Mouse (Mus musculus): ENCODE results near the gene Cd8b1. TPM values are rescaled to one million over a fixed set of nuclear protein-coding genes. Genes with fewer than 3 reads are reported as not detected.

Cd8b1 gene
- total and polyA plus RNA-seq, 3 experiments: 0.31 to 0.51 TPM; not detected in 1

GRCm38 (mm10) chr6:71361156-71361670 is 38.6 kb downstream of the Cd8b1 start:
- 62% methylated on average over 10 of the region's 10 CpGs for WGBS

GRCm38 (mm10) chr6:71363995-71364394 is 41.4 kb downstream of the Cd8b1 start:
- Histone ChIP-seq H3K9ac (ENCODE audit: low read depth, low read length) (no peak overlapping the region), H3K79me2 (replicated peaks; ENCODE audit: control insufficient read depth, insufficient read depth, low read length) (no peaks in the 10 kb centered on the region), H3K4me3 (no peak overlapping the region), H3K36me3 (ENCODE audit: control insufficient read depth, insufficient read depth, low read length) (no peaks in the 10 kb centered on the region), H3K27me3 (ENCODE audit: control insufficient read depth, insufficient read depth, low read length) (no peaks in the 10 kb centered on the region), H3K27ac (no peak overlapping the region), H3K4me1 (ENCODE audit: control insufficient read depth, insufficient read depth, low read length) (no peaks in the 10 kb centered on the region)
- TF ChIP-seq CTCF (IDR thresholded peaks at IDR 0.05): no peak
- TF ChIP-seq EP300 (IDR thresholded peaks at IDR 0.05; ENCODE audit: insufficient read depth, low read depth, low read length): no peak
- no peak for TF ChIP-seq POLR2A (IDR thresholded peaks at IDR 0.05; ENCODE audit: insufficient read depth, low read depth, low read length)
- 72% methylated on average over 2 of the region's 2 CpGs for WGBS
- DNase-seq: no peak
- intact Hi-C loops (cut with DNase I): no loop called here

More at GRCm38 (mm10) chr6:71361156-71361670, 38.6 kb downstream of the Cd8b1 start:
- DNase-seq: no peak
- no peak overlapping the region for H3K4me3 ChIP-seq
- intact Hi-C loops (cut with DNase I): no loop called here
- H3K4me1 ChIP-seq (ENCODE audit: control insufficient read depth, insufficient read depth, low read length): no peaks in the 10 kb centered on the region
- H3K9ac ChIP-seq (ENCODE audit: low read depth, low read length): no peak overlapping the region
- H3K36me3 ChIP-seq (ENCODE audit: control insufficient read depth, insufficient read depth, low read length): no peaks in the 10 kb centered on the region
- no peak overlapping the region for H3K27ac ChIP-seq
- TF ChIP-seq EP300 (IDR thresholded peaks at IDR 0.05; ENCODE audit: insufficient read depth, low read depth, low read length) (no peak), CTCF (IDR thresholded peaks at IDR 0.05) (no peak), POLR2A (IDR thresholded peaks at IDR 0.05; ENCODE audit: insufficient read depth, low read depth, low read length) (no peak)
- no peaks in the 10 kb centered on the region for H3K79me2 ChIP-seq (replicated peaks; ENCODE audit: control insufficient read depth, insufficient read depth, low read length)
- no peaks in the 10 kb centered on the region for H3K27me3 ChIP-seq (ENCODE audit: control insufficient read depth, insufficient read depth, low read length)

DNA sequence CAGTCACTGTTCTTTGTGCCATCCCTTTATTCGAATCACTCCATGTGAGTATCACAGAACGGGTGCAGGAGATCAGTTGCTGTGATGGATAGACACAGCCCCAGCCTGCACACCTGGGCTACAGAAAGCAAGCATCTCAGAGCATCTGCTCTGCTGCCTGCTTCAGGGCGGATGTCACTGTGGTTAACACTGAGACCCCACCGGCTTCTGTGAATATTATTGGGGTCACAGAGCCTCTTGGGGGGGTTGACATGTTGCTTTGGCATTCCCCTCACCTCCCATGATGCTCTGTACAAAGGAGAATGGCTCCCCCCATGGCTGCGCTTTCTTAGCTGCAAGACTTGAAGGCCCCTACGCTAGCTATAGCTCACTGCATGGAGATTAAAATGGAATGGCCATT is 46.8 kb downstream of the Cd8b1 start:
- Histone ChIP-seq H3K4me3 (no peak overlapping the region), H3K27ac (no peak overlapping the region), H3K79me2 (replicated peaks; ENCODE audit: control insufficient read depth, insufficient read depth, low read length) (no peaks in the 10 kb centered on the region), H3K27me3 (ENCODE audit: control insufficient read depth, insufficient read depth, low read length) (no peaks in the 10 kb centered on the region), H3K9ac (ENCODE audit: low read depth, low read length) (no peak overlapping the region), H3K4me1 (ENCODE audit: control insufficient read depth, insufficient read depth, low read length) (no peaks in the 10 kb centered on the region), H3K36me3 (ENCODE audit: control insufficient read depth, insufficient read depth, low read length) (no peaks in the 10 kb centered on the region)
- 90% methylated on average over 6 of the region's 6 CpGs for WGBS
- DNase-seq: no peak
- intact Hi-C loops (cut with DNase I): no loop called here
- TF ChIP-seq EP300 (IDR thresholded peaks at IDR 0.05; ENCODE audit: insufficient read depth, low read depth, low read length) (no peak), CTCF (IDR thresholded peaks at IDR 0.05) (no peak), POLR2A (IDR thresholded peaks at IDR 0.05; ENCODE audit: insufficient read depth, low read depth, low read length) (no peak)

DNA sequence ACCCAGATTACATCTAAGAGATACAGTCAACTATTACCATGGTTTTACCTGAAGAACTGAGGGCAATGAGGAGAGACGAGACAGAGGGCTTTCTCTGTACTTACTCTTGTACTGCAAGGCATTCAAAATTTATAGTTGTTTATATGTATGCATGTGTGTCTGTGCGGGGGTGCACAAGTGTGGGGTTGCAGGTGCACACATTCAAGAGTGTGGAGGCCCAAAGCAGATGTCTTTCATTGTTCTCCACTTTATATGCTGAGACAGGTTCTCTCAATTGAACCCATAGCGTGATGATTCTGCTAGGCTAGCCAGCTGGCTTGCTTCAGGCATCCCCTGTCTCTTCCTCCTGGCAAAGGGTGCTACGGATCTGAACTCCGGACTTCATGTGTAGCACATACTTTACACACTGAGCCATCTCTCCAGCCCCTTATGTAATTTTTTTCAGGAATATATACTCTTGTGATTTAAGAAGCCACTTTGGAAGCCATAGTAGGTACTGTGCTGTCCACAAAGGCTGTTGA is 48.6 kb downstream of the Cd8b1 start:
- Histone ChIP-seq H3K4me3 (no peak overlapping the region), H3K36me3 (ENCODE audit: control insufficient read depth, insufficient read depth, low read length) (no peaks in the 10 kb centered on the region), H3K27me3 (ENCODE audit: control insufficient read depth, insufficient read depth, low read length) (no peaks in the 10 kb centered on the region), H3K4me1 (ENCODE audit: control insufficient read depth, insufficient read depth, low read length) (no peaks in the 10 kb centered on the region), H3K79me2 (replicated peaks; ENCODE audit: control insufficient read depth, insufficient read depth, low read length) (no peaks in the 10 kb centered on the region), H3K27ac (no peak overlapping the region), H3K9ac (ENCODE audit: low read depth, low read length) (no peak overlapping the region)
- WGBS: 91% methylated on average over 5 of the region's 5 CpGs
- intact Hi-C loops (cut with DNase I): no loop called here
- no peak for DNase-seq
- no peak for TF ChIP-seq EP300 (IDR thresholded peaks at IDR 0.05; ENCODE audit: insufficient read depth, low read depth, low read length)
- no peak for TF ChIP-seq POLR2A (IDR thresholded peaks at IDR 0.05; ENCODE audit: insufficient read depth, low read depth, low read length)
- TF ChIP-seq CTCF (IDR thresholded peaks at IDR 0.05): no peak

DNA sequence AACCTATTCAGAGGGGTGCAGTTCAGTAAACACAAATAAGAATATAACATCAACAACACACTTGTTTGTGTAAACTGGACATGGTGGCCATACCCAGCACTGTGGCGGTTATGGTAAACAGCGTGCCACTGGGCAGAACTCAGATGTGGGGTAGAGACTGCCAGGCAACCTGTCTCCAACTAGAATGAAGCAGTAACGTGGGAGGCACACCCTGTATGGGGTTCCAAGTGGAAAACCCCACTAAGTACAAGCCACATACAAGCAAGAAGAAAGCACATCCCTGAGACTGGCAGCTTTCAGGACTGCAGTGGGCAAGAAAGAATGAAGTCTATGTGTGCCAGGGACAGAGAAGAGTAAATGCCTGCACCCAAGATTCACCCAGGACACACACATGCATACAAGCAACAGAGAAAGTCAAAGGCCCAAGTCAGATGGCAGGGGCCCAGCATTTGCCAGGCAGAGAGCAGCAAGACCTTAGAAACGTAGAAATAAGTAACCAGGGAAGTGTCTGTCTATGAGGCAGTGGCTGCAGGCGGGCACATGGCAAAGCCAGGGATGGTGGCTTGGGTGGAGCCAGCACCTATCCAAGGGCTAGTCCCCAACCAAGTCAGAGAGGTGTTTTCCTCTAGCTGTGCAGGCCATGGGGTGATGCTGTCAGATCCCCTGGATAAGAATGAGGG is 49.6 kb downstream of the Cd8b1 start:
- no peak for DNase-seq
- intact Hi-C loops (cut with DNase I): no loop called here

GRCm38 (mm10) chr6:71373249-71373775 is 50.7 kb downstream of the Cd8b1 start, which contains the start of gene Cd8a:
Cd8a (plus strand) TSS chr6:71373427.
- DNase-seq: no peak
- intact Hi-C loops (cut with DNase I): no loop called here
- no peak within 1 kb of the TSS for H3K27ac ChIP-seq
- TF ChIP-seq CTCF (IDR thresholded peaks at IDR 0.05) (no peak), POLR2A (IDR thresholded peaks at IDR 0.05; ENCODE audit: insufficient read depth, low read depth, low read length) (no peak), EP300 (IDR thresholded peaks at IDR 0.05; ENCODE audit: insufficient read depth, low read depth, low read length) (no peak)
- H3K79me2 ChIP-seq (replicated peaks; ENCODE audit: control insufficient read depth, insufficient read depth, low read length): no peaks in the 10 kb centered on the region
- H3K9ac ChIP-seq (ENCODE audit: low read depth, low read length): no peak within 1 kb of the TSS
- H3K4me3 ChIP-seq: no peak within 1 kb of the TSS
- WGBS: 62% methylated on average over 14 of the region's 14 CpGs
- H3K36me3 ChIP-seq (ENCODE audit: control insufficient read depth, insufficient read depth, low read length): no peaks in the 10 kb centered on the region
- no peaks in the 10 kb centered on the region for H3K4me1 ChIP-seq (ENCODE audit: control insufficient read depth, insufficient read depth, low read length)
- H3K27me3 ChIP-seq (ENCODE audit: control insufficient read depth, insufficient read depth, low read length): no peaks in the 10 kb centered on the region

More for the DNA sequence above, 49.6 kb downstream of the Cd8b1 start:
- Histone ChIP-seq H3K27me3 (ENCODE audit: control insufficient read depth, insufficient read depth, low read length) (no peaks in the 10 kb centered on the region), H3K27ac (no peak overlapping the region), H3K4me3 (no peak overlapping the region), H3K36me3 (ENCODE audit: control insufficient read depth, insufficient read depth, low read length) (no peaks in the 10 kb centered on the region), H3K9ac (ENCODE audit: low read depth, low read length) (no peak overlapping the region), H3K4me1 (ENCODE audit: control insufficient read depth, insufficient read depth, low read length) (no peaks in the 10 kb centered on the region), H3K79me2 (replicated peaks; ENCODE audit: control insufficient read depth, insufficient read depth, low read length) (no peaks in the 10 kb centered on the region)
- WGBS: 90% methylated on average over 5 of the region's 5 CpGs
- no peak for TF ChIP-seq CTCF (IDR thresholded peaks at IDR 0.05)
- TF ChIP-seq POLR2A (IDR thresholded peaks at IDR 0.05; ENCODE audit: insufficient read depth, low read depth, low read length): no peak
- TF ChIP-seq EP300 (IDR thresholded peaks at IDR 0.05; ENCODE audit: insufficient read depth, low read depth, low read length): no peak

All from heart, adult 2 months (tissue).